Mouse (Mus musculus) liver, adult 2 months (tissue): ENCODE measurements around the gene Ninj2. TPM values are rescaled to one million over a fixed set of nuclear protein-coding genes. Genes with fewer than 3 reads are reported as not detected.
A peak's percentile ranks its signal among the peaks of the same experiment; 100 is the strongest.

Experiments used
- DNase-seq: peaks from one replicate; pipeline ENCODE4 v3.0.0-alpha.2; 2011; ENCODE audit warnings: low read depth, low spot score; ENCODE audit errors: extremely low read depth
- H3K27ac ChIP-seq: fragments of 200-500 bp; replicated peaks from 2 replicates; pipeline ENCODE4 v1.5.1; 2012; ENCODE audit warnings: low read depth, mild to moderate bottlenecking, control low read depth, inconsistent platforms, low read length; ENCODE audit not compliant: insufficient read depth
- H3K27me3 ChIP-seq: fragments of 200-500 bp; 2 replicates; pipeline ENCODE4 v1.6.1; 2012; ENCODE audit warnings: mild to moderate bottlenecking, moderate library complexity, low read length, inconsistent platforms; ENCODE audit not compliant: control insufficient read depth, insufficient read depth
- H3K36me3 ChIP-seq: fragments of 200-500 bp; 2 replicates; pipeline ENCODE4 v1.6.1; 2012; ENCODE audit warnings: low read length, inconsistent platforms; ENCODE audit not compliant: control insufficient read depth, insufficient read depth
- H3K4me1 ChIP-seq: fragments of 200-500 bp; 2 replicates; pipeline ENCODE4 v1.6.1; 2011; ENCODE audit warnings: low read length; ENCODE audit not compliant: control insufficient read depth, insufficient read depth
- H3K4me3 ChIP-seq: fragments of 200-500 bp; 2 replicates; pipeline ENCODE4 v1.5.1; 2011; ENCODE audit warnings: low read depth, mild to moderate bottlenecking, control low read depth, low read length, moderate library complexity; ENCODE audit not compliant: insufficient read depth
- H3K79me2 ChIP-seq: fragments of 200-500 bp; 2 replicates; pipeline ENCODE4 v1.6.1; 2012; ENCODE audit warnings: inconsistent platforms, mild to moderate bottlenecking, low read length, moderate library complexity; ENCODE audit not compliant: control insufficient read depth, insufficient read depth
- H3K9ac ChIP-seq: fragments of 200-500 bp; 2 replicates; pipeline ENCODE4 v1.6.1; 2012; ENCODE audit warnings: low read depth, mild to moderate bottlenecking, control low read depth, inconsistent platforms, low read length
- CTCF ChIP-seq: fragments of 200-500 bp; IDR thresholded peaks from 2 replicates; pipeline ENCODE4 v1.5.1; 2011; ENCODE audit warnings: low read depth, low read length, control low read depth
- POLR2A ChIP-seq: fragments of 200-500 bp; IDR thresholded peaks from 2 replicates; pipeline ENCODE4 v1.6.1; 2011; ENCODE audit warnings: low read length, control low read depth; ENCODE audit not compliant: insufficient read depth; ENCODE audit errors: extremely low read depth
- WGBS: fragments of 180-500 bp; shearing (Covaris S2); methylation state at CpG from one replicate; pipeline ENCODE4 v1.1.7; 2018; 5-methylcytosine and 5-hydroxymethylcytosine counted together
- polyA plus RNA-seq: library from polyadenylated mRNA; depleted of rRNA; stranded (reverse); fragments of >200 nt; gene quantifications from 2 replicates; pipeline ENCODE4 v1.2.3, GENCODE M21; 2012
- total RNA-seq: library from RNA; depleted of rRNA; stranded (reverse); fragments of >200 nt; gene quantifications from 2 replicates; pipeline ENCODE4 v1.2.3, GENCODE M21; 2014

Ninj2 gene
- total and polyA plus RNA-seq, 2 experiments, result not detected

DNA sequence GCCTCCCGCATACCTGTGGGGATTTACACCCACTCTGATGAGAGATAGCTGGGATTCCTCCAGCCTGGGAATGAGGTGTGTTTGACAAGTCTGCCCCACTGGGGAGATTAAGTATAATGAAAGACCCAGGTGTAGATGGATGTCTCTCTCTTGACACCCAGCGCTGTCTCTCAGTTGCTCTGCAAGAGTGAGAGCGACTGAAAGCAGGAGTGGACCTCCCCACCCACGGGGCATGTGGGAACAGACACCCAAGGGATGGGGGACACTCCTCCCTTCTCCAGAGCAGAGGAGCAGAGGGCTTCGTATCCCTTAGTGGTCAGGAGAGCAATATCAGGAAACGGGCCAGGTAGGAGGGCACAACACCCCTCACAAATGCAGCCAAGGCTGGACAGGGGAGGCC, 14.9 kb downstream of the Ninj2 start:
- DNase-seq, result no peak
- Histone ChIP-seq H3K4me3 (no peak overlapping the region), H3K36me3 (no peaks in the 10 kb centered on the region), H3K79me2 (no peaks in the 10 kb centered on the region), H3K9ac (no peak overlapping the region), H3K27ac (no peak overlapping the region), H3K4me1 (0 out of 2 replicates have a peak, but pooled peaks cover 2% of the 10 kb centered on the region), H3K27me3 (no peaks in the 10 kb centered on the region)
- 66% methylated on average over 6 of the region's 6 CpGs for WGBS
- TF ChIP-seq CTCF (no peak), POLR2A (no peak)

DNA sequence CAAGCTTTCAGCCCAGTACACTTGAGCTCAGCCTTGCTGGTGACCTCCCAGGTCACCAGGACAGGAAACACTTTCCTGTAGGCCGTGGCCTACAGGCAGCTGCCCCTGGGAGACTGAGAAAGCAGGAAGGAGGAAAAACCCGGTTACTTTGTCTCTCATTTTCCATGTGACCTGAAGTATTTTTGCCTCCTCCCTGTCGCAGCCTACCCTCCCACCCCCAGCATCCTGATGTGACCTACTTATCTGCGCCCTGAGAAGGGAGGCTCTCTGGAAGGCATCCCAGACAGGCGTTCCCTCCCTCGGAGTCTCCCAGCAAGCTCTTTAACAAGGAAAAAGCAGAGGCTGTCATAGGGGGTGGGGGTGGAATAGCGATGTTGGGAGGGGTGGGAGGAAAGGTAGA, 16.0 kb downstream of the Ninj2 start:
- H3K4me3 ChIP-seq, result no peak overlapping the region
- H3K27me3 ChIP-seq, result no peaks in the 10 kb centered on the region
- 0 out of 2 replicates have a peak, but pooled peaks cover 2% of the 10 kb centered on the region for H3K4me1 ChIP-seq
- no peaks in the 10 kb centered on the region for H3K79me2 ChIP-seq
- WGBS, result 48% methylated on average over 7 of the region's 7 CpGs
- TF ChIP-seq CTCF (no peak), POLR2A (no peak)
- H3K9ac ChIP-seq, result no peak overlapping the region
- DNase-seq, result peak; percentile 31
- no peaks in the 10 kb centered on the region for H3K36me3 ChIP-seq
- H3K27ac ChIP-seq, result peak overlapping the region; percentile 27; the same call in 1 of the 2 replicates

DNA sequence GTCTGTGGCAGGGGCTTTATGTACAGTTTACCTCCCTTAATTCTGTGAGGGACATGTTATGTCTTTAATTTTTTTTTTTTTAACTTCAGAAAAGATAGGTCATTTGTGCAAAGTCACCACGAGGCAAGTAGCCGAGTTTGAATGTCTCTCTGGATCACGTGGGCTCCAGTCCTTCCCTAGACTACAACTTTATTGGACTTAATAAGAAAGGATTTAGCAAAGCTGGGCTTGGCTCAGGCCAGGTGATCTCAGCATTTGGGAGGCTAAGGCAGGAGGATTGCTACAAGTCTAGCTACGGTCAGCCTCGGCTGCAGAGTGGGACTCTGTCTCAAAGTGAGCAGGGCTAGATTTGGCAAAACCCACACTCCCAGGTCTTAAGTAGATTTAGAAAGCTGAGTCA, 16.8 kb downstream of the Ninj2 start:
- 76% methylated on average over 5 of the region's 5 CpGs for WGBS
- H3K27ac ChIP-seq, result no peak overlapping the region

DNA sequence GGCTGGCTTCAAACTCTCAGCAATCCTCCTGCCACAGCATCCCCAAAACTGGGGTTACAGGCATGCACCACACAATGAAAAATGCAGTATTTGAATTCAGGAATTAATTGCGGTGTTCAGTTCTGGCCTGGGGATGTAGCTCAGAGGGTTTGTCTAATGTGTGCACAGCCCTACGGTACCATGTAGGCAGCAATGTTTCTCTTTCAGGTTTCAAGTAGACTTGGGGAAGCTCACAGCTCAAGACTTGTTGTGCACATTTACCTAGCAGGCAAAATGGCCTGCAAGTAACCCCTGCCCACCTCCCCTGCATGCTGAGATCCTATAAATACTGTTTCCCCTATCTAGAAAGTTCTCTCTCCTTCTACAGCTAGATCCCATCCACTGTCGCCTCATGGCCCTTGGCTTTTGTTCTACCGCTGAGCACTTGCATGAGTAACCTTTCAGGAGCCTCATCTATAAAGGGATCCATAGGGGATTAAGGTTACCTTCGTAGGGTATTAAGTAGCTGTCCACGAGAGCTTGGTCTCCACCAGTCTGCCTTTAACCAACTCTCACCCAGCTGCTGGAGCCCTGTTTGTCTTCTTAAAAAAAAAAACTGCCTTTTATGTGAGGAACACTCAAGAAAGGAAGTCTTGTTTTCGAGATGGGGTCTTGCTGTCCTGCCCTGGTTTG, 17.7 kb downstream of the Ninj2 start:
- Histone ChIP-seq H3K79me2 (no peaks in the 10 kb centered on the region), H3K27ac (no peak overlapping the region), H3K9ac (no peak overlapping the region), H3K4me3 (no peak overlapping the region), H3K4me1 (peaks cover 6% of the 10 kb centered on the region; the same call in 1 of the 2 replicates), H3K36me3 (no peaks in the 10 kb centered on the region), H3K27me3 (no peaks in the 10 kb centered on the region)
- no peak for TF ChIP-seq POLR2A
- no peak for TF ChIP-seq CTCF
- DNase-seq, result no peak
- WGBS, result 94% methylated on average over 7 of the region's 7 CpGs

More for the DNA sequence above, 16.8 kb downstream of the Ninj2 start:
- Histone ChIP-seq H3K36me3 (no peaks in the 10 kb centered on the region), H3K4me3 (no peak overlapping the region), H3K9ac (no peak overlapping the region), H3K79me2 (no peaks in the 10 kb centered on the region), H3K27me3 (no peaks in the 10 kb centered on the region), H3K4me1 (peaks cover 4% of the 10 kb centered on the region; the same call in 1 of the 2 replicates)
- no peak for DNase-seq
- TF ChIP-seq CTCF (no peak), POLR2A (no peak)

DNA sequence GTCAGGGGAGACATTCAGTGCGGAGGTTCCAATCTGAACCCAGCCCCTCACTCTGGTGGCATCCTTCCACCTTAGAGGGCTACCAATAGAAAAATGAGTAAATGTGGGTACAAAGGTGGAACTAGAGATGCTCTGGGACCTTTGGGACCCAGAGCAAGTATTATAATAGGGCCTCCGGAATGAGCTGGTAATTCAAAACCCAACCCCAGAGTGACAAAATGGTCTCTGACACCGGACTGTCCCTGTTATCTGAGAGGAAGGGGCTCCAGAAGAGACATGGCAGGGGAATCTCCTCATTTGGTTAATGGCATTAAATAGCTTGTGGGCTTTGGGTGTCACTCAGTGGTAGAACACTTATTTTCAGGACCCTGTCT, 18.2 kb downstream of the Ninj2 start:
- peaks cover 6% of the 10 kb centered on the region; the same call in 1 of the 2 replicates for H3K4me1 ChIP-seq
- H3K36me3 ChIP-seq, result no peaks in the 10 kb centered on the region
- no peak overlapping the region for H3K4me3 ChIP-seq
- 94% methylated on average over 3 of the region's 3 CpGs for WGBS
- no peak overlapping the region for H3K9ac ChIP-seq
- TF ChIP-seq CTCF, result no peak
- DNase-seq, result no peak
- no peaks in the 10 kb centered on the region for H3K79me2 ChIP-seq
- H3K27ac ChIP-seq, result no peak overlapping the region
- H3K27me3 ChIP-seq, result no peaks in the 10 kb centered on the region

DNA sequence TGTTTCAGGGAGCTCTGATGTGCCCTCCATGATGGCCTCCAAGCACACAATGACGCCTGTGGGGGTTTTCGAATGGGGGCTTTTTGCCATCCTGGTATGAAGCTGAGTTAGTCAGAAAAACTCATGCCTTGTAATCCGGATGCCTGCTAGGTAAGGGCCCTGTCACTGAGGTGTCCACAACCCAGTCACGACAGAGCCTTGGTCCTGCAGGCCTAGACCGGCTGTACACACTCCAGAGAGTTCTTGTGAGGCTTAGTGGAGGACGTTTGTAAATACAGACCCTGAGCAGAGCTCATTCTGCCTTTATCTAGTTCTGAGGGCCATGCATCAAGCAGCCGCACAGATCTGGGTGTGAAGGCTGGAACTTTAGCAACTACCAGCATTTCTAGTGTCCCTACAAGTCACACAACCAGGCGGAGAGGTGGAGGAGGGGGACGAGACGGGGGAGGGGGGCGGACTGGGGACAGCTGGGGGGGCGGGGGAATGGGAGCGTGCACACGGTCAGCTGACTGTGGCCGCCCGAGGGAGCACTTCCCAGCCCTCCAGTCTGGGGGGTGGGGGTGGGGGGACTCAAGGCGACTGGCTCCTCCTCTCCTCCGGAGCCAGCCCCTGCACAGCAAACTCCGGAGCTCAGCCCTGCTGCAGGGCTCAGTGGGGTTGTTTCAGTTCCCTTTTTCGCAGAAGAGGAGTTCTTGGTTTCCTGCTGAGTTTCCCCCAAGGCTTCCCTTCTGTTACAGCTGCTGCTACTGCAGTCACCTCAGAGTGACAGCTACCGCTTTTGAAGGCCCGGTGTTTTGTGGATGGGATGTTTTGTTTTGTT, 19.0 kb downstream of the Ninj2 start:
- no peak for TF ChIP-seq POLR2A
- TF ChIP-seq CTCF, result no peak
- WGBS, result 26% methylated on average over 21 of the region's 22 CpGs
- peak overlapping the region; percentile 22 for H3K4me3 ChIP-seq
- DNase-seq, result peak; percentile 48
- peak overlapping the region; percentile 49 for H3K9ac ChIP-seq
- peak overlapping the region; percentile 43; the same call in 1 of the 2 replicates for H3K27ac ChIP-seq
- no peaks in the 10 kb centered on the region for H3K27me3 ChIP-seq
- H3K36me3 ChIP-seq, result no peaks in the 10 kb centered on the region
- no peaks in the 10 kb centered on the region for H3K79me2 ChIP-seq
- H3K4me1 ChIP-seq, result peaks cover 6% of the 10 kb centered on the region; the same call in 1 of the 2 replicates
